Mouse (Mus musculus) left cerebral cortex, adult 18-20 months (tissue): Measurements from ENCODE around the gene Mog. TPM values are rescaled to one million over a fixed set of nuclear protein-coding genes. Genes with fewer than 3 reads are reported as not detected.

ENCODE experiments used
- total RNA-seq, 2 experiments: library from RNA; stranded (reverse); gene quantifications; 2 replicates each; pipeline ENCODE4 v1.2.3; 2021

Mog gene
- total RNA-seq, 2 experiments from 2014 or later: 21.3 to 24.8 TPM

Other genes starting within 250 kb of the Mog start
- gene H2-M10.6, start 211.2 kb downstream of the Mog start, total RNA-seq: not detected
- gene Trim26, start 186.3 kb downstream of the Mog start, total RNA-seq: 10 to 100 TPM; 20.1 to 20.2 TPM
- gene Trim15, start 156.2 kb downstream of the Mog start, total RNA-seq: not detected
- gene Trim10, start 153.8 kb downstream of the Mog start, total RNA-seq: not detected
- under 1 TPM in 1 of 2 experiments, not detected in 1; 0.40 TPM for gene Trim40, start 133.3 kb downstream of the Mog start, total RNA-seq
- gene Trim31, start 125.3 kb downstream of the Mog start, total RNA-seq: not detected
- gene Rnf39, start 80.5 kb downstream of the Mog start, total RNA-seq: 10 to 100 TPM in 1 of 2 experiments, 1 to 10 TPM in 1; 9.9 to 12.4 TPM
- 100 to 1,000 TPM; 136 to 142 TPM for gene Ppp1r11, start 71.7 kb downstream of the Mog start, total RNA-seq
- 10 to 100 TPM; 32.1 to 34.6 TPM for gene Znrd1, start 64.8 kb downstream of the Mog start, total RNA-seq
- 1 to 10 TPM; 5.5 to 6.6 TPM for gene Znrd1as, start 64.8 kb downstream of the Mog start, total RNA-seq
- gene 2410137M14Rik, start 42.2 kb downstream of the Mog start, total RNA-seq: under 1 TPM; 0.40 to 0.58 TPM
- 1 to 10 TPM; 1.1 to 1.4 TPM for gene H2-M5, start 33.9 kb downstream of the Mog start, total RNA-seq
- gene Zfp57, start 22.2 kb downstream of the Mog start, total RNA-seq: 10 to 100 TPM; 12.2 to 12.3 TPM
- 100 to 1,000 TPM; 685 to 702 TPM for gene Gabbr1, start 22.6 kb upstream of the Mog start, total RNA-seq
- gene Olfr90, start 65.1 kb upstream of the Mog start, total RNA-seq: not detected
- gene Olfr91, start 74.9 kb upstream of the Mog start, total RNA-seq: not detected
- not detected for gene Olfr92, start 96.7 kb upstream of the Mog start, total RNA-seq
- not detected for gene Olfr93, start 138.1 kb upstream of the Mog start, total RNA-seq
- not detected for gene Ubd, start 170.5 kb upstream of the Mog start, total RNA-seq
- gene Olfr94, start 177.6 kb upstream of the Mog start, total RNA-seq: not detected
- not detected for gene Olfr95, start 189.7 kb upstream of the Mog start, total RNA-seq
- not detected for gene Olfr96, start 196.7 kb upstream of the Mog start, total RNA-seq
- gene Olfr97, start 213.9 kb upstream of the Mog start, total RNA-seq: not detected
- gene Olfr98, start 240.4 kb upstream of the Mog start, total RNA-seq: not detected
- 1 to 10 TPM; 3.8 to 4.6 TPM for gene H2-M3, start 246.8 kb upstream of the Mog start, total RNA-seq